Mouse (Mus musculus) intestine, postnatal 0 days (tissue): ENCODE measurements at regions not wholly inside any gene's neighbourhood (a gene's known extent, or its start where the extent isn't known, plus 50 kb on each side); places are given as distances from the start of the nearest gene placed in this dataset.

Source experiments
- ATAC-seq: fragments of 200-750 bp; cut with Nextera tagmentation; 2 replicates; pipeline ENCODE4 v1.8.0; 2017; ENCODE audit warnings: mild to moderate bottlenecking, moderate TSS enrichment, moderate library complexity
- H3K27ac ChIP-seq: fragments of 300-500 bp; sonication (generic); 2 replicates; pipeline ENCODE4 v1.5.1; 2014; ENCODE audit warnings: mild to moderate bottlenecking, low read depth, low read length, moderate library complexity
- H3K27me3 ChIP-seq: fragments of 300-500 bp; sonication (generic); replicated peaks from 2 replicates; pipeline ENCODE4 v1.6.1; 2014; ENCODE audit warnings: low read length, mixed read lengths; ENCODE audit not compliant: control insufficient read depth, insufficient read depth
- H3K36me3 ChIP-seq: fragments of 300-500 bp; sonication (generic); 2 replicates; pipeline ENCODE4 v1.6.1; 2014; ENCODE audit warnings: mild to moderate bottlenecking, moderate library complexity; ENCODE audit not compliant: control insufficient read depth, insufficient read depth
- H3K4me1 ChIP-seq: fragments of 300-500 bp; sonication (generic); replicated peaks from 2 replicates; pipeline ENCODE4 v1.6.1; 2014; ENCODE audit warnings: antibody characterized with exemption, low read length, mixed read lengths; ENCODE audit not compliant: control insufficient read depth, insufficient read depth
- H3K4me2 ChIP-seq: fragments of 300-500 bp; sonication (generic); replicated peaks from 2 replicates; pipeline ENCODE4 v1.6.1; 2014; ENCODE audit warnings: low read depth, mild to moderate bottlenecking, moderate library complexity
- H3K4me3 ChIP-seq: fragments of 300-500 bp; sonication (generic); 2 replicates; pipeline ENCODE4 v1.5.1; 2014; ENCODE audit warnings: low read depth, low read length
- H3K9ac ChIP-seq: fragments of 300-500 bp; sonication (generic); 2 replicates; pipeline ENCODE4 v1.6.1; 2014; ENCODE audit warnings: mild to moderate bottlenecking, low read depth, low read length
- H3K9me3 ChIP-seq: fragments of 300-500 bp; sonication (generic); 2 replicates; pipeline ENCODE4 v1.6.1; 2016; ENCODE audit warnings: mixed run types; ENCODE audit not compliant: control insufficient read depth
- CTCF ChIP-seq: sonication (generic); IDR thresholded peaks from 2 replicates; pipeline ENCODE4 v1.5.1; 2016; ENCODE audit warnings: low read depth, mild to moderate bottlenecking, control low read depth, antibody characterized with exemption, moderate library complexity
- WGBS: fragments of 180-500 bp; shearing (Covaris S2); extraction: QIAGEN DNeasy Blood & Tissue Kit; methylation state at CpG from one replicate; pipeline ENCODE4 v1.1.7; 2014; 5-methylcytosine and 5-hydroxymethylcytosine counted together

DNA sequence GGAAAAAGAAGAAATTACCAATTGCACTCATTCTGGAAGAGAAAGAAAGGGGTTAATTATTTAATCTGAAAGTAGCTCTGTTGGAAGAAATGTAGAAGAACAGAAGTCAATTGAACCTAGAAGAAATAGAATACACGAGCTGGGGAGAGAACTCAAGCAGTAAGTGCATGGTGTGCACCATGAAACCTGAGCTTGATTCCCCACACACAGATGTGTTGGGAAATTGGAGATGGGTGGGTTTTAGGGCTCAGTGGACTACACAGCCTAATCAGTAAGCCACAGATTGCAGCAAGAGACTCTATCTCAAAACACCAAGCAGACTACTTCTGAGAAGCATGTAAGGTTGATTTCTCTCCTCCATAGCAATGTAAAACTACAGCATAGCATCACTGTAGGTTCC lies 70.6 kb upstream of the Slc13a1 start:
- H3K36me3 ChIP-seq = no peaks in the 10 kb centered on the region
- 58% methylated on average over 1 of the region's 1 CpGs for WGBS
- H3K4me1 ChIP-seq = no peaks in the 10 kb centered on the region
- TF ChIP-seq CTCF = no peak
- no peak overlapping the region for H3K27ac ChIP-seq
- H3K9me3 ChIP-seq = no peaks in the 10 kb centered on the region
- no peak overlapping the region for H3K4me3 ChIP-seq
- H3K27me3 ChIP-seq = no peaks in the 10 kb centered on the region
- no peak overlapping the region for H3K9ac ChIP-seq
- ATAC-seq = no peak
- no peak overlapping the region for H3K4me2 ChIP-seq

DNA sequence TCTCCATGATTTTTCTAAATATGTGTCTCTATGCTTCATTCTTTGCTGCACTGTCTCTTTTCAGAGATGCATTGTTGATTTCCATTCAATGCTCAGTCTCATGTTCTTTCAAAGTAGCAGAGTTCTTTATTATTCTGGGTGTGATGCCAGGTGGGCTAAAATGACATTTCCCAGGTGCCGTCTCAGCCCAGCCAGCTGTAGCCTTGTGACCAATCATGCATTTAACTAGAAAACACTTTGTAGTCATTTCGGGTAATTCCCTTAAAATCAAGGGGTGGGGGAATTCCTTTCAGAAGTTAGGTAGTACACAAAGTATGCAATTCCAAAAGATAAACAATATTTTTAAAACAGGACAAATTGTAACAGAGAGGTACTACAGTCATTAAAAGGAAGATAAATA lies 70.2 kb upstream of the Slc13a1 start:
- no peak overlapping the region for H3K4me2 ChIP-seq
- no peak overlapping the region for H3K27ac ChIP-seq
- no peaks in the 10 kb centered on the region for H3K4me1 ChIP-seq
- no peak overlapping the region for H3K4me3 ChIP-seq
- H3K9me3 ChIP-seq = no peaks in the 10 kb centered on the region
- H3K9ac ChIP-seq = no peak overlapping the region
- H3K36me3 ChIP-seq = no peaks in the 10 kb centered on the region
- no peaks in the 10 kb centered on the region for H3K27me3 ChIP-seq
- 70% methylated on average over 2 of the region's 2 CpGs for WGBS
- no peak for ATAC-seq
- TF ChIP-seq CTCF = no peak

DNA sequence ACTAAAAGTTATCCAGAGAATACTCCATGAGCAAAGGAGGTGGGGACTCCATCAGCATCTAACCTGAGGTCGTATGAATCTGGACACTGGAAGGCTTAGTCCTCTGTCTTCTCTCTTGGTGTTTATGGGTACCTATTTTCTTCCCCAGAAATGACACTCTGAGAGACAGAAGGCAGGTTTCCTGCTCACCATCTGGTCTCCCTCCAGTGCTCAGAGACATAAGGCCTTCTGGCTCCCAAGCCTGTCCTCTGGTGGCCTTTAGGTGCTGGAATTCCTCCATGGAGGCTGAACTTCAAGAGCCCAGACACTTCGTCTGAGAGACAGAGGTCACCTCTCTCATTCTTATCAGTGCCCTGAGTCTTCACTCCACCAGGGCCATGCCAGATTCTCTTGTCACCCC lies 65.7 kb upstream of the Slc13a1 start:
- H3K9me3 ChIP-seq = no peaks in the 10 kb centered on the region
- no peak overlapping the region for H3K4me3 ChIP-seq
- H3K36me3 ChIP-seq = no peaks in the 10 kb centered on the region
- H3K27ac ChIP-seq = no peak overlapping the region
- 73% methylated on average over 2 of the region's 2 CpGs for WGBS
- no peak for TF ChIP-seq CTCF
- no peaks in the 10 kb centered on the region for H3K4me1 ChIP-seq
- no peaks in the 10 kb centered on the region for H3K27me3 ChIP-seq
- no peak overlapping the region for H3K9ac ChIP-seq
- no peak for ATAC-seq
- no peak overlapping the region for H3K4me2 ChIP-seq

DNA sequence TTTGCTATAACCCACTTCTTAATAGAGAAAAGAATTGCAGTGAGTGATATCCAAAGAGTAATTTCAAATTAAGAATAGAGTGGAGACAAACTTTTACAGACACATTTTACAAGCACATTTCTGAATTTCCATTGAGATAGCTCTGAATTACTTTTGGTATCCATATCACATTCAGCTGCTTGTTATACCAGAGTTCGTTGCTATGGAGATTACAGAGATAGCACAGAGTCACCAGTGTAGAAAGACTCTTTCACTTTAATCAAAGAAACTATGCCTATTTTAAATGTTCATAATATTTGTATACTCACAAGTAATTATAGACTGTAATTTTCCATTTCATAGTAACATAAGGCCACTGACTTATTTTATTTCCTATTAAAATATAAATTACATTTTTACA lies 52.7 kb upstream of the Slc13a1 start:
- Histone ChIP-seq H3K4me1 (no peaks in the 10 kb centered on the region), H3K9me3 (no peaks in the 10 kb centered on the region), H3K27ac (no peak overlapping the region), H3K36me3 (no peaks in the 10 kb centered on the region), H3K27me3 (no peaks in the 10 kb centered on the region), H3K4me2 (no peak overlapping the region), H3K4me3 (no peak overlapping the region), H3K9ac (no peak overlapping the region)
- no peak for TF ChIP-seq CTCF
- no peak for ATAC-seq
- WGBS = 60% methylated on average over 1 of the region's 1 CpGs

DNA sequence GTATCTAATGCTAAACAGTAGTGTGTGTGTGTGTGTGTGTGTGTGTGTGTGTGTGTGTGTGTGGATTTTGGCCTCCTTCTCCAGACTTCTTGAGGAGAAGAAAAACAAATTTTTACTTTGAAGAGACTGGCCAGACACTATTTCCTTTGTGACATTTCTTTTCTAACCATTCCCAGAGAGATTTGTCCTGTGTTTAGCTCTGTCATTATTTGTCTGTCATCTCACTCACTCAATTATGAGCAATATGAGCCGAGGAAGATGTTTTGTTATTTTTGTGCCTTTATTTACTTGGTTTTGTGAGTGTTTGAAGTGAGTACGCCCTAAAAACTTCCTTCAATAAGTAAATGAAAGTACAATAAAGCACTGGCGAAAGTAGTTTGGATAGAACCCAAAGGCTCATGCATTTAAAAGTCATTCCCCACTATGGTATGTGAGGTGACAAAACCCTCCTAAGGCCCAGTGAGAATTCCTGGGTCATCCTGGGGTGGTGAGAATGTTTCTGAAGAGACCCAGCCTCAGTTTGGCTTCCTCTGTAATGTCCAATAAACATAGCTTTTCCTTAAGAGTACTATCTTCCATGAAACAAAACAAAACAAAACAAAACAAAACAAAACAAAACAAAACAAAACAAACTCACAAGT lies 52.1 kb upstream of the Slc13a1 start:
- ATAC-seq = no peak
- Histone ChIP-seq H3K4me2 (no peak overlapping the region), H3K36me3 (no peaks in the 10 kb centered on the region), H3K9me3 (no peaks in the 10 kb centered on the region), H3K4me1 (no peaks in the 10 kb centered on the region), H3K27ac (no peak overlapping the region), H3K4me3 (no peak overlapping the region), H3K9ac (no peak overlapping the region), H3K27me3 (no peaks in the 10 kb centered on the region)
- WGBS = 67% methylated on average over 3 of the region's 3 CpGs
- TF ChIP-seq CTCF = no peak
